ENCODE assay signal across 8 mouse cellular contexts in genomic region chr19:27430406-27430805, GRCm38 (mm10). TPM values are rescaled to one million over a fixed set of nuclear protein-coding genes. Genes with fewer than 3 reads are reported as not detected.
A peak's percentile ranks its signal among the peaks of the same experiment; 100 is the strongest.
DNase-seq lines count a peak whose midpoint lies in the region; ATAC-seq lines count a peak whose summit lies in the region.

No protein-coding gene starts in this region.

- H3K36me3 ChIP-seq in kidney, embryonic 16.5 days (ENCODE audit: insufficient read depth, low read length) = peaks cover 8% of the 10 kb centered on the region; the same call in 1 of the 2 replicates
- no peaks in the 10 kb centered on the region for H3K36me3 ChIP-seq in midbrain, embryonic 16.5 days (ENCODE audit: control insufficient read depth, insufficient read depth, low read length)

- H3K4me3 ChIP-seq in kidney, embryonic 16.5 days (ENCODE audit: low read length) = peak overlapping the region; percentile 68
- H3K4me3 ChIP-seq in midbrain, embryonic 16.5 days (ENCODE audit: low read depth, low read length) = peak overlapping the region; percentile 90

- no peak for ATAC-seq in kidney, embryonic 16.5 days (ENCODE audit: low FRiP score, low TSS enrichment)
- ATAC-seq in midbrain, embryonic 16.5 days = no peak; the same call in 1 of the 2 replicates

- peak overlapping the region; percentile 81 for H3K4me2 ChIP-seq in kidney, embryonic 16.5 days (replicated peaks; ENCODE audit: low read depth, low read length)
- peak overlapping the region; percentile 66 for H3K4me2 ChIP-seq in midbrain, embryonic 16.5 days (ENCODE audit: low read length)

- DNase-seq in gastrocnemius, adult 18-20 months (ENCODE audit: low spot score) = peak; percentile 7
- DNase-seq in gastrocnemius, postnatal 25 days = no peak
- peak; percentile 8 to 18 for DNase-seq in B cell, adult 2 months
- peak; percentile 17 for DNase-seq in c-Kit-positive CD71-positive TER-119-negative erythroid progenitor cells, embryonic 14.5 days (ENCODE audit: low read depth)
- DNase-seq in gastrocnemius, postnatal 14 days = peak; percentile 16
- DNase-seq in layer of hippocampus, adult 18-20 months (ENCODE audit: low spot score in 2 of 2) = no peak

- intact Hi-C loops in gastrocnemius, postnatal 14 days (cut with DNase I; ENCODE audit: low total_unique reads) = loop anchor here (10.0 kb wide), 1 partner anchor 584 kb away; the partner anchor contains the start of gene Rfx3

- H3K9me3 ChIP-seq in kidney, embryonic 16.5 days (ENCODE audit: low read length) = no peaks in the 10 kb centered on the region
- no peaks in the 10 kb centered on the region for H3K9me3 ChIP-seq in midbrain, embryonic 16.5 days (replicated peaks; ENCODE audit: control insufficient read depth, low read length, poor library complexity, severe bottlenecking)

- 0% methylated on average over 10 of the region's 10 CpGs for WGBS in kidney, embryonic 16.5 days
- WGBS in midbrain, embryonic 16.5 days = under 1% methylated on average over 10 of the region's 10 CpGs

- peaks cover 21% of the 10 kb centered on the region for H3K4me1 ChIP-seq in kidney, embryonic 16.5 days (ENCODE audit: insufficient read depth, low read length)
- H3K4me1 ChIP-seq in midbrain, embryonic 16.5 days (ENCODE audit: control insufficient read depth, insufficient read depth, low read length) = peaks cover 16% of the 10 kb centered on the region

- H3K9ac ChIP-seq in kidney, embryonic 16.5 days (replicated peaks; ENCODE audit: low read length) = peak overlapping the region; percentile 82
- peak overlapping the region; percentile 59 for H3K9ac ChIP-seq in midbrain, embryonic 16.5 days (ENCODE audit: low read depth, low read length)

- peak overlapping the region; percentile 91 for H3K27ac ChIP-seq in kidney, embryonic 16.5 days (ENCODE audit: low read length)
- peak overlapping the region; percentile 83 for H3K27ac ChIP-seq in midbrain, embryonic 16.5 days (ENCODE audit: low read length)

- H3K27me3 ChIP-seq in kidney, embryonic 16.5 days (ENCODE audit: insufficient read depth, low read length) = no peaks in the 10 kb centered on the region
- H3K27me3 ChIP-seq in midbrain, embryonic 16.5 days (ENCODE audit: control insufficient read depth, insufficient read depth, low read depth, low read length) = no peaks in the 10 kb centered on the region

RNA-seq across cellular contexts. Expression of gene Pum3, which starts 0.8 kb away (rescaled TPM):
- 10 to 100 TPM; 18.5 to 25.6 TPM for total RNA-seq in gastrocnemius, adult 18-20 months (2021)
- 10 to 100 TPM; 20.6 to 25.1 TPM for total RNA-seq in gastrocnemius, postnatal 25 days (2021)
- total RNA-seq in gastrocnemius, postnatal 14 days (2021) = 10 to 100 TPM; 26.7 to 38.2 TPM
- 77.2 and 79.5 TPM in 2 replicates for polyA plus RNA-seq in kidney, embryonic 16.5 days (2015; fragmentation: Nextera tagmentation; extraction: Ambion mirVana)
- 52.8 and 55.8 TPM in 2 replicates for polyA plus RNA-seq in midbrain, embryonic 16.5 days (2015; fragmentation: Nextera tagmentation; extraction: Ambion mirVana)
- total RNA-seq in layer of hippocampus, adult 18-20 months (2021) = 10 to 100 TPM; 48.7 to 54.5 TPM

Comparison
In these comparisons a context has a peak if more than half of its experiments do, and no peak if none do; other contexts are left out.
1. DNase-seq: peak in gastrocnemius, adult 18-20 months (single experiment), B cell, adult 2 months (2 of 2), c-Kit-positive CD71-positive TER-119-negative erythroid progenitor cells, embryonic 14.5 days (single experiment) and gastrocnemius, postnatal 14 days (single experiment); none in gastrocnemius, postnatal 25 days (single experiment) and layer of hippocampus, adult 18-20 months (0 of 2).